Mouse (Mus musculus) forebrain, embryonic 16.5 days (tissue): Measurements from ENCODE around the gene Ppp1r15a. TPM values are rescaled to one million over a fixed set of nuclear protein-coding genes. Genes with fewer than 3 reads are reported as not detected.

Experiments
- ATAC-seq: fragments of 200-750 bp; cut with Nextera tagmentation; 2 replicates; pipeline ENCODE4 v1.8.0; 2017; ENCODE audit warnings: mild to moderate bottlenecking, moderate library complexity
- H3K27ac ChIP-seq: fragments of 300-500 bp; sonication (generic); 2 replicates; pipeline ENCODE4 v1.5.1; 2014; ENCODE audit warnings: low read length, control low read depth
- H3K27me3 ChIP-seq: fragments of 300-500 bp; sonication (generic); replicated peaks from 2 replicates; pipeline ENCODE4 v1.6.1; 2014; ENCODE audit warnings: low read length; ENCODE audit not compliant: control insufficient read depth, insufficient read depth
- H3K36me3 ChIP-seq: fragments of 300-500 bp; sonication (generic); 2 replicates; pipeline ENCODE4 v1.6.1; 2014; ENCODE audit not compliant: control insufficient read depth, insufficient read depth
- H3K4me1 ChIP-seq: fragments of 300-500 bp; sonication (generic); replicated peaks from 2 replicates; pipeline ENCODE4 v1.6.1; 2014; ENCODE audit warnings: low read length; ENCODE audit not compliant: control insufficient read depth, insufficient read depth
- H3K4me2 ChIP-seq: fragments of 300-500 bp; sonication (generic); 2 replicates; pipeline ENCODE4 v1.6.1; 2014; ENCODE audit warnings: mild to moderate bottlenecking, low read length, control low read depth
- H3K4me3 ChIP-seq: fragments of 300-500 bp; sonication (generic); replicated peaks from 2 replicates; pipeline ENCODE4 v1.5.1; 2014; ENCODE audit warnings: mild to moderate bottlenecking, low read length, control low read depth
- H3K9ac ChIP-seq: fragments of 300-500 bp; sonication (generic); replicated peaks from 2 replicates; pipeline ENCODE4 v1.6.1; 2014; ENCODE audit warnings: low read depth, low read length, control low read depth
- H3K9me3 ChIP-seq: fragments of 300-500 bp; sonication (generic); 2 replicates; pipeline ENCODE4 v1.6.1; 2016; ENCODE audit warnings: low read length; ENCODE audit not compliant: control insufficient read depth
- WGBS: fragments of 180-500 bp; shearing (Covaris S2); extraction: QIAGEN DNeasy Blood & Tissue Kit; methylation state at CpG from one replicate; pipeline ENCODE4 v1.1.7; 2014; 5-methylcytosine and 5-hydroxymethylcytosine counted together
- polyA plus RNA-seq: library from polyadenylated mRNA; unstranded; fragments of >200 nt; fragmentation: Nextera tagmentation; extraction: Ambion mirVana; gene quantifications from 2 replicates; pipeline ENCODE4 v1.2.1, GENCODE M21; 2015

Gene Ppp1r15a
- polyA plus RNA-seq, 1 experiment from 2014 or later, result 14.4 TPM

- WGBS, result 41% methylated on average over 19 of the region's 19 CpGs
- peak overlapping the region; percentile 73 for H3K4me2 ChIP-seq
- H3K4me1 ChIP-seq, result peaks cover 16% of the 10 kb centered on the region
- no peaks in the 10 kb centered on the region for H3K9me3 ChIP-seq
- H3K4me3 ChIP-seq, result peak overlapping the region; percentile 68
- peak; percentile 13 for ATAC-seq
- no peaks in the 10 kb centered on the region for H3K27me3 ChIP-seq
- peaks cover 3% of the 10 kb centered on the region for H3K36me3 ChIP-seq
- peak overlapping the region; percentile 75 for H3K9ac ChIP-seq
- H3K27ac ChIP-seq, result no peak overlapping the region
Measured at GRCm38 (mm10) chr7:45509181-45509882, 16.7 kb downstream of the Ppp1r15a start.

GRCm38 (mm10) chr7:45508561-45508960, 17.5 kb downstream of the Ppp1r15a start:
- Histone ChIP-seq H3K27me3 (no peaks in the 10 kb centered on the region), H3K4me3 (no peak overlapping the region), H3K4me2 (no peak overlapping the region), H3K4me1 (peaks cover 16% of the 10 kb centered on the region), H3K36me3 (peaks cover 3% of the 10 kb centered on the region), H3K9ac (no peak overlapping the region), H3K9me3 (no peaks in the 10 kb centered on the region), H3K27ac (no peak overlapping the region)
- ATAC-seq, result no peak
- 82% methylated on average over 6 of the region's 6 CpGs for WGBS

DNA sequence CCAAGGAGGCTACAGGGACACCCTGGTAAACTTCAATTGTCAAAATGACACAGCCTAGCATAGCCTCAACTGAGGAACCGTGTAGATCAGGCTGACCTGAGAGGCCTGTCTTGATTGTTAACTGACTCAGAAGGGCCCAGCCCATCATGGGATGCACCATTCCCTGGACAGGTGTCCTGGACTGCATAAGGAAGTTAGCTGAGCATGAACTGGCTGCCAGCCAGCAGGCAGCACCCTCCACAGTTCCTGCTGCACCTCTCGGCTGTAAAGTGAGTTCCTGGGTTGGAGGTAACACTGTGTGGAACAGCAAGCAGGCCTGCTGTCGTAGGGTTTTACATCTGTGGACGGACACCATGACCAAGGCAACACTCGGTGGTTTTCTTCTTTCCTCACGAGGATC, 18.5 kb downstream of the Ppp1r15a start:
- no peak for ATAC-seq
- 91% methylated on average over 6 of the region's 6 CpGs for WGBS

DNA sequence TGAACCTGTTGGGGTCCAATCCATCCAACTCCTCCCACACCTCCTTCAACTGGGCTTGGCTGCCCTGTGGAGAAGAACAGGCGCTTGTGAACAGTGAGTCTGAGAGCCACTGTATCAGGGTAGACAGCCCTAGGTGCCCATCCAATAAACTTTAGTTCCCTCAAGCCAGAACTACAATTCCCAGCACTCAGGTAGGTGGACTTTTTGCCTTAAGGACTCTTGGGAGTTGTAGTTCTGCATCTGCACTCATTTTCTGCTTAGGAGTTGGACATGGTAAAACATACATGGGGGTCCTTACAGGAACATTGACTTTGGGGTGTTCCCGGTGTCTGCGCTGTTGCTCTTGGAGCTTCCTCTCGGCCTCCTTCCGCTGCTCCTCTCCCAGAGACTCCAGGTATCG, 27.6 kb downstream of the Ppp1r15a start:
- peaks cover 17% of the 10 kb centered on the region for H3K36me3 ChIP-seq
- ATAC-seq, result no peak
- 95% methylated on average over 6 of the region's 6 CpGs for WGBS

More for the DNA sequence above, 18.5 kb downstream of the Ppp1r15a start:
- Histone ChIP-seq H3K36me3 (peaks cover 3% of the 10 kb centered on the region), H3K4me3 (no peak overlapping the region), H3K9ac (no peak overlapping the region), H3K4me2 (no peak overlapping the region), H3K27ac (no peak overlapping the region), H3K4me1 (peaks cover 16% of the 10 kb centered on the region), H3K27me3 (no peaks in the 10 kb centered on the region), H3K9me3 (no peaks in the 10 kb centered on the region)

DNA sequence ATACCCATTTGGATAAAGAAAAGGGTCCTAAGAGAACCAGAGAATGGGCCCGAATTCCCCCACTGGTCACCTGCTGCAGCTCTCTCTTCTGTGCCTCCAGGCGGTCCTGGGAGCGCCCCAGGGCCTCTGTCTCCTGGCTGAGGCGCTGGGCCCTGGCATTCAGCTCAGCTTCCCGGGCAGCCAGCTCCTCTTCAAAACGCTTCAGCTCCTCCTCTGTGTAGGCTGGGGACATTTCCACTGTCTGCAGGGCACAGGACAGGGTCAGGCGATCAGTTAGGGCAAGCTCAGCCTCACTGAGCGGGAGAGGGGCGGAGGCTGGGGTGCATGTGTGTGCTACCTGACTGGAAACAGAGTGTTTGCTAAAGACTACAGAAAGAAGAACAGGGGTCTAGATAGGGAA, 31.5 kb downstream of the Ppp1r15a start:
- no peaks in the 10 kb centered on the region for H3K4me1 ChIP-seq
- H3K9ac ChIP-seq, result no peak overlapping the region
- H3K4me3 ChIP-seq, result no peak overlapping the region
- no peak overlapping the region for H3K27ac ChIP-seq
- WGBS, result 82% methylated on average over 9 of the region's 9 CpGs
- ATAC-seq, result no peak
- peaks cover 18% of the 10 kb centered on the region for H3K36me3 ChIP-seq
- no peak overlapping the region for H3K4me2 ChIP-seq
- H3K9me3 ChIP-seq, result no peaks in the 10 kb centered on the region
- H3K27me3 ChIP-seq, result no peaks in the 10 kb centered on the region

More for the DNA sequence above, 27.6 kb downstream of the Ppp1r15a start:
- Histone ChIP-seq H3K4me2 (no peak overlapping the region), H3K9me3 (no peaks in the 10 kb centered on the region), H3K4me1 (no peaks in the 10 kb centered on the region), H3K9ac (no peak overlapping the region), H3K27ac (no peak overlapping the region), H3K4me3 (no peak overlapping the region), H3K27me3 (no peaks in the 10 kb centered on the region)

DNA sequence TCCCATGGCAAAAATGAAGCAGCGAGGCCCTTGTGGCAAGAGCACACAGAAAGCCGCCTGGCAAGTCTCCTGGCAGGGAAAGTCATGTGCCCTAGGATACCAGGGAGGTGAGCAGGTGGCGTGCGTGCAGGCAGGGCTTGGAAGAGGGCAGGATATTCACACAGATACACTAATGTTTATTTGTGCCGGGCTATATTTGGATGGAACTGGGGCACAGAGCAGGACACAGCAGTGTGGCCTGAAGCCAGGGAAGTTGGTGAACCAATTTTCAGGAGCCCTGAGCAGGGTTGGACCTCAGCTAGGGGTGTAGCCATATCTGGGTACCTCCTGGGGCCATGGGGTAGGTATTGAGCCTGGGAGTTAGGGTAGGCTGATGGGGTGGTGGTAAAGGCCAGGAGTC, 33.1 kb downstream of the Ppp1r15a start:
- no peak for ATAC-seq
- Histone ChIP-seq H3K9me3 (no peaks in the 10 kb centered on the region), H3K4me3 (no peak overlapping the region)

DNA sequence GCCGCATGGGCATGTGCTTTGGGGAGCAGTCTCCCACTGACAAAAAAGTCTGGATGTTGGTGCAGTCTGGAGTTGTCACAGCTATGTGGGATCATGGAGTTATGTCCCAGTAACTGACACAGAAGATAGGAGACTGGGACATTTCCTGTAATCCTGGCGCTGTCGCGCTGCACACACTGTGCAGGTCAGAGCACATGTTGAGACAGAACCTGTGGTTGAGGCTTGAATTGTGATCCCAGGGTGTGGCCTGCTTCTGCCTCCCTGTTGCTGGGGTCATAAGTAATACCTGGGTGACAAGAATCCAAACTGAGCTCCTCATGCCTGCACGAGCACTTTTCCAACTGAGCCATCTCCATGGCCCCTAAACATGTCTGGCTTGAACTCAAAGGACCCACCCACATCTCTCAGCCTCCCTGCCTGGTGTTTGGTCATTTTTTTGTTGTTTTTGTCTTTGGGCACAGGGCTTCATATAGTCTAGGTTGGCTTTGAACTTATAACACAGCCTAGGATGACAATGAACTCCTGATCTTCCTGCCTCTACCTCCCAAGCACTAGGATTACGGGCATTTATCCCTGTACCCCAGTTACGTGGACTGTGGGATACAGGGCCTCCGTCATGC, 33.7 kb downstream of the Ppp1r15a start:
- H3K4me3 ChIP-seq, result no peak overlapping the region
- no peak overlapping the region for H3K27ac ChIP-seq
- 95% methylated on average over 8 of the region's 8 CpGs for WGBS
- no peaks in the 10 kb centered on the region for H3K27me3 ChIP-seq
- no peak overlapping the region for H3K4me2 ChIP-seq
- ATAC-seq, result no peak
- H3K4me1 ChIP-seq, result peaks cover 13% of the 10 kb centered on the region
- H3K9me3 ChIP-seq, result no peaks in the 10 kb centered on the region
- H3K9ac ChIP-seq, result no peak overlapping the region
- H3K36me3 ChIP-seq, result peaks cover 13% of the 10 kb centered on the region

More for the DNA sequence above, 33.1 kb downstream of the Ppp1r15a start:
- H3K27ac ChIP-seq, result no peak overlapping the region
- peaks cover 13% of the 10 kb centered on the region for H3K36me3 ChIP-seq
- 91% methylated on average over 5 of the region's 5 CpGs for WGBS
- H3K4me2 ChIP-seq, result no peak overlapping the region
- H3K4me1 ChIP-seq, result peaks cover 11% of the 10 kb centered on the region
- H3K9ac ChIP-seq, result no peak overlapping the region
- H3K27me3 ChIP-seq, result no peaks in the 10 kb centered on the region

- Histone ChIP-seq H3K9me3 (no peaks in the 10 kb centered on the region), H3K9ac (no peak overlapping the region), H3K36me3 (peaks cover 10% of the 10 kb centered on the region), H3K27ac (no peak overlapping the region), H3K4me2 (no peak overlapping the region), H3K4me1 (peaks cover 13% of the 10 kb centered on the region), H3K27me3 (no peaks in the 10 kb centered on the region), H3K4me3 (no peak overlapping the region)
- 23% methylated on average over 3 of the region's 3 CpGs for WGBS
- ATAC-seq, result no peak
Measured at GRCm38 (mm10) chr7:45491264-45491663, 34.8 kb downstream of the Ppp1r15a start.

DNA sequence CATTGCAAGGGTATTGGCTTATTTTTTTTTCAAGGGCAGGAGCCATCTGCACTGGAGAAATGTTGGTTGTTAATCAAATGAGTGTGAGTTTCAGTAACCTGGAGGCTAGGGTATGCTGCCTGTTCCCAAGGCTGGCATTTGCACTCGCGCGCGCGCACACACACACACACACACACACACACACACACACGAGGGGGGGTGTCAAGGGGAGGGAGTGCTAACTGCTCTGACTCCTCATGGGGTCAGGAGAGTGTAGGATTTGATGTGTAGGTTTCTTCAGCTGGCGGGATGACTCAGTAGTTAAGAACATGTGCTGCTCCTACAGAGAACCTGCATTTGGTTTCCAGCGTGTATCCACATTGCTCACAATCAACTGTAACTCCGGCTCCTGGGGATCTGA, 35.2 kb downstream of the Ppp1r15a start:
- Histone ChIP-seq H3K27me3 (no peaks in the 10 kb centered on the region), H3K4me2 (no peak overlapping the region), H3K4me3 (no peak overlapping the region), H3K36me3 (peaks cover 10% of the 10 kb centered on the region), H3K4me1 (peaks cover 13% of the 10 kb centered on the region), H3K9ac (no peak overlapping the region), H3K9me3 (no peaks in the 10 kb centered on the region), H3K27ac (no peak overlapping the region)
- ATAC-seq, result no peak
- 44% methylated on average over 9 of the region's 9 CpGs for WGBS
